Mouse (Mus musculus) ovary, adult 18-20 months (tissue): Measurements from ENCODE around the gene Ndufa10.
"Not testable (repeated sequence)": the region's sequence is repeated elsewhere in the genome, so short reads cannot be mapped to it uniquely, and the experiment has no call there.

Source experiments
- DNase-seq: peaks from one replicate; pipeline ENCODE4 v3.0.0; 2022; ENCODE audit warnings: low spot score, mixed read lengths

The Ndufa10 gene

DNA sequence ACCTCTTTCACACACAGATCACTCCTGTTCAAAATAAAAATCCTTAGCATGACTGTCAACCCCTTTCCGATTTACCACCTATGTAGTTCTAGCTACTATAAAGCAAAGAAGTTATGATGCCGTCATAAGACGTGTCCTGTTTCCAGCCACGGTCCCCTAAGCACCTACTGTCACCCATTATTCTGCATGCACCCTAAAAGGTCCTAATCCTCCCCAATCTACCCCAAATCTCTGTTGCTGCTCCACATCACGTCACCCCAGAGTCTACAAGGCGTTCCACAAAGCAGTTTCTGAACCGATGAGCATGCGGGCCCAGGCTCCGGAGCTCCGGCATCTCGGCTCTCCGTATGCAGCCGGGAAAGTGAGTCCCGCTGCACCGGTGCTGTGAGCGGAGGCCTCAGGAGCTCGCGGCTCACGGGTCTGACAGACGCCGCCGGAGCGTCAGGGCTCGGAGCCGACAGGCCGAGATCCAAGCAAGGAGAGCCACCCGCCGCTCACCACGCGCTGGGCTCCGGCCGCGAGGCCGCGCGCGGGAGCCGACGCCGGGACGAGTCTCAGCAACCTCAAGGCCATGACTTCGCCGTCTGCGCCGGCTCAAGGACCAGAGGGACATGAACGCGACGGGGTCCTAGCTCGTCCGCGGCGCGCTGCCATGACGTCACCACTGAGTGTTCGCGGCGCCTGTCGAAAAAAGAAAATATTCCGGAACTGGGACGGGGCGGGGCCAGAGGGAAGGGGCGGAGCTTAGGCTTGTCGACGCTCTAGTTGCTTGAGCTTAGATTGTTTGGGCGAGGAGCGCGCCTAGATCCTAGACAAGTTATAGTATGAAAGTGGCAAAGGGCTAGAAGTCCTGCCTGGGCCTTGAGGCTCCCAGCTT lies at the start of gene Ndufa10:
TSS of gene Ndufa10 (minus strand) at position 696 of the 877 bp plus-strand sequence.
- DNase-seq: peak; percentile 84

DNA sequence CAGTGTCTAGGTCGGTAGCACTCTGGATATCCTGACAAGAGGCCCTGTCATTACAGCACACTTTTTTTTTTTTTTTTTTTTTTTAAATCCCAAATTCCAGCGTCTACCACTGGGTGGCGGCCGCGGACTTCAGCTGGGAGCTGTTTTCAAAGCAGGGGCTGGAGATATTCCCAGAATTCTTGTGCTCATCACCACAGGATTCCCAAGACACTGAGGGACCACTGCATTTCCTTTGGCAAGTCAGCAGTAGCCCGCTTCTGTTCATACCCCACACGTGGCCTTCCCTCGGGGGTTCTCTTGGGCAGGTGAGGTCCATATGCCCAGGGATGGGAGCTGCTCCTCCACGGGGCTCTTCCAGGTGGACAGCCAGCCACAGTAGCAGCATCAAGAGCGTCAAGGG lies 47.7 kb upstream of the Ndufa10 start:
- no peak for DNase-seq

DNA sequence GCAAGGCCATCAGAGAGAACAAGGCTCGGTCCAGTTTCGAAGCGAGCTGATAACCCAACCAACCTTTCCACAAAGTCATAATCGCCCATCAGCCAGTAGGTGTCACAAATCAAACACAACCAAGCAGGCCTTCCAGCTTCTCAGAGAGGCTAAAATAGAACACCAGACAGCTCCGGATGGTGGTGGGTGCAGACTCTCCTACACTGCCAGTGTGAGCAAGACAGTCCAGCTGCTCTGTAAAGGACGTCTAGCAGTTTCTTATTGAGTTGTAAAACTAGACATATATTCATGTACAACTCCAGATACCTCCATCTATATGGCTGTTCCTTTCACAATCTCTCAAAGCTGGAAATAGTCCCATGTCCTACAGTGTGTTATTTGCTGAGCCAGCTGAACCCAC lies 45.4 kb upstream of the Ndufa10 start:
- no peak for DNase-seq

DNA sequence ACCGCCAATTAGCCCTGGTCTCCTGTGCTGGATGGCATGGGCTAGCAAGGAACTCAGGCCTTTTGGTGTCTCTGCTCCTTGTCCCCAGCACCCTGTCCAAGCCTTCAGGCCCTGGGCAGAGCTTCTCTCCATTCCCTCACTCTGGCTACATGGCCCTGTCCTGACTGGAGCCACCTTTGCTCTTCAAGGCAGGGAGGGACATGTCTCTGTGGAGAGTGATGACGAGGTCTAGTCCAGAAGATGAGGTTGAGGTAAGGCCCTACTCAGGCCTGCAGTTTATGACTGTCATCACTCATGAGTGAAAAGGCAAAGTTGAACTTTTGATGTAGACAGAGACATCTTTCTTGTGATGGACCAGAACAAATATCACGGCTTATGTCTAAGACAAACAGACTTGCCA lies 44.9 kb upstream of the Ndufa10 start, which contains the start of gene Olfr1414:
TSS of gene Olfr1414 (minus strand) at position 101 of the 400 bp plus-strand sequence.
- no peak for DNase-seq

DNA sequence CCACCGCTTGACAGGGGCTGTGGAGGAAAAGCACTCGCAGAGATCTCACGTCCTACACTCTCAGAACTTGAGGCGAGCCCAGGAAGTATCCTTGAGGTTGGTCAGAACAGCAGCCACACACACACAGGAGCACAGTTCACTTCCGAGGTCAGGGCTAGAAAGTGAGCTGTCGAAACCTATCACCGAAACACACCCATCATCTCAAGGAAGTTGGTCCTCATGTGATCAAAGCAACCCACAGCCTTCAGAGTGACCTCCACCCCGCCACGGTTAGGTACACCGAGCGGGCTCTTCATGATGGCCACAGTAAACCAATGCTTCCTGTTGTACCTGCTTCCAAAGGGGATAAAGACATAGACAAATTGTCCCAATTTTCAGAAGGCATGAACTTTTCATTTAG lies 41.7 kb upstream of the Ndufa10 start:
- no peak for DNase-seq

DNA sequence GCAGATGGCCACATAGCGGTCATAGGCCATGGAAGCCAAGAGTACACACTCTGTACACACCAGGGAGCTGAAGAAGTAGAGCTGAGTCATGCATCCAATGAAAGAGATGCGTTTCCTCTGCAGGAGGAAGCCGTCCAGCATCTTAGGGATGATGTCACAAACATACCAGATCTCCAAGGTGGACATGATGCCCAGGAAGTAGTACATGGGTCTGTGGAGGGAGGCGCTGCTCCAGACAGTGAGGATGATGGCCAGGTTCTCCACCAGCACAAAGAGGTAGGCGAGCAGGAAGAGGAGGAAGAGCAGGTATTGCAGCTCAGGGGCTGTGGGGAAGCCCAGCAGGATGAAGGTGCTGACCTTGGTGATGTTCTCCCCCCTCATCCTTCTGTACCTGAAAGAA lies 38.0 kb upstream of the Ndufa10 start:
- not testable (repeated sequence) for DNase-seq

DNA sequence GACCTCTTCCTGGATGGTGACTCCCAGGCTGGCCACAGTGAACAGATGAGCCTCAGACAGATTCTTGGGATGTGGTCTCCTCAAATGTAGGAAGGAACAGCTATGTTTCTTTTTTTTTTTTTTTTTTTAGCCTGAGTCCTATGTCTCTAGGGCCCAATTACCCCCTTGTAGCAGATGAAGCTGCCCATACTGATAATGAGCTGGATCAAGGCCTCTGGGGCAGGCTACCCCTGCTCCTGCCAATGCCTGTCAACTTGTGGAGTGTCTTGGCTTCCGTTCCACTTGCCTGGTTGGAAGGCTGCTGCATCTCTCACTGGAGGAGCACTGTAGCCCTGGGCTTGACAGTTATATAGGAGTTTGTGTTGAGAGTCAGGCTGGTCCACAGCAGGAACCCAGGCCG lies 22.3 kb upstream of the Ndufa10 start, which contains the start of gene Olfr1415:
TSS of gene Olfr1415 (minus strand) at position 101 of the 400 bp plus-strand sequence.
- DNase-seq: no peak

DNA sequence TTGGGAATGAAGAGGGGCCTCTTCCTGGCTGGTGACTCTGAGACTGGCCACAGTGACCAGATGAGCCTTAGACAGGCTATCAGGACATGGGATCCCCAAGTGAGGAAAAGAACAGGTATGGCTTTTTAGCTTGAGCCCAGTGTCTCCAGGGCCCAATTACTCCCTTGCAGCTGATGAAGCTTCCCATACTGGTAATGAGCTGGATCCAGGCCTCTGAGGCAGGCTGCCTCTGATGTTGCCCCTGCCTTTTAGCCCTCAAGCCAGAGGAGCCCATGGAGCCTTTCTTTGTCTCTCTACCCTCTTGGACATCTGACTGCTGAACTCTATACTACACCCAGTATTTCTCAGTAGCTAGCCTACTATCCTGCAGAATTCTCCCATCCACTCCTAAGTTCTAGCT lies 11.4 kb upstream of the Ndufa10 start, which contains the start of gene Olfr1416:
TSS of gene Olfr1416 (minus strand) at position 101 of the 400 bp plus-strand sequence.
- no peak for DNase-seq

DNA sequence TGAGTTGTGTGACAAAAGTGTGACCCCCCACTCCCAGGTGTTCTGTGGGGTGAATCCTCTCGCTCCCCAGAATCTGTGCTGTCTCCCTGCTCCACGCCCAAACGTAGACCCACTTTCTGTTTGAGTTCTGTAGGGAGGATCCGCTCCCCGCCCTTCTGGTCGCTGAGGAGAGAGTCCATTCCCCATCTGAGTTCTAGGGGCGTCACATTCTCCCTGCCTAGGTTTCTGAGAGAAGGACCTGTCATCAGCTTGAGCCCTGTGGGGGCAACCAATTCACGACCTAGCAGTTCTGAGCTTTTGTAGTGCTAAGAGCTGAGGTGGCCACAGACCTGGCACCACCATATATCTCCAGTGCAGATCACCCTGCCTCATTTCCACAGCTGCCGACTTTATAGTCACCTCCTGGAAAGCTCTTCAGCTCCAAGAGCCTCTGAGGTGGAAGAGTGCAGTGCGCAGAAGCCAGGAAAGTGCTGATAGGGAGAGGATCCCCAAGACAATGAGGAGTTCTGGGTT lies 462 bp upstream of the Ndufa10 start:
- no peak for DNase-seq

DNA sequence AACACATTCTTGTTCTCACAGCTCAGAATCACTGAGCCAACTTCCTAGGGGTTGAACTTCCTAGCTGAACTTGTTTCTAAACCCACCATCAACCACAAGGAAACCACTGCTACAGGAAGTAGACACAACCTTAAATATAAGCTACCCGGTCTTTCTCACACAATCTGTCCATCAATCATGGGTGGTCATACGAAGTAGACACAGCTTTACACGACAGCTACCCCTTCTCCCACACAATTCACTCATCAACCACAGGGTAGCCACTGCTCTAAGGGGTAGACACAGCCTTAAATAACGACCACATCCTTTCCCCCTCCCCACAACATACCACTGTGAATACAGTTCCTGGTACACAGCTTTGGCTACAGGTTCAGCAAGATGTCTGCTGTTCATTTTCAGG lies 4.8 kb downstream of the Ndufa10 start:
- DNase-seq: no peak

DNA sequence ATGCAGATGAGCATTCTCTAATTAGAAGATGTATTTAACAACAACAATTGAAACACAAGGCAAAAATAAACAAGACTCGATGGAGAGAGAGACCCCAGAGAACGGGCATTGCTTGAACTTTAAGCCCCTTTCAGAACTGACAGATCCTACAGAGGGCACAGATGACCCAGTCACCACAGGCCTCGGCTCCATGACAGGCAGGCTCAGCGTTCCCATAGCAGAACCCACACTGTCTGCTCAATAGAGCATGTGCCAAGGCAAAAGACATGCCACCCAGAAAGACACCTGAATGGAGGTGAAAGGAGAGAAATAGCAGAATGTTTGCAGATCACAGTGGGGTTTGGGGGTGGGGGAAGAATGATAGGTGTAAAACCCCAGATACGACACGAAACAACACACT lies 15.2 kb downstream of the Ndufa10 start:
- no peak for DNase-seq

DNA sequence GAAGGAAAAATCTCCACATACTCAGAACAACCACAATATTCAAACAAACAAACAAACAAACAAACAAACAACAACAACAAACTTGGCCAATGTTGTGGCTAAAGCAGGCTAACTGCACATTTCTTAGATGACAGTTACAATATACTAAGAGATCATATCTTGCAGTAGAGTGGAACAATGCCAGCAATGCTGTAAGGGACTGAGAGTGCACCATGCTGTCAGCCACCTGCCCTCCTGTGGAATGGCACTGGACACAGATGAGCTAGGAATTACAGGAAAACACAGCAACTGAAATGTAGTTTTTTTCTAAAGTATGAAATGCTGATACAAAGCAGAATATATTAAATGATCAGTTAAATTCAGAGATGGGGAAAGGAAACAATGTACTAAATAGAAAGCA lies 15.9 kb downstream of the Ndufa10 start:
- DNase-seq: no peak

DNA sequence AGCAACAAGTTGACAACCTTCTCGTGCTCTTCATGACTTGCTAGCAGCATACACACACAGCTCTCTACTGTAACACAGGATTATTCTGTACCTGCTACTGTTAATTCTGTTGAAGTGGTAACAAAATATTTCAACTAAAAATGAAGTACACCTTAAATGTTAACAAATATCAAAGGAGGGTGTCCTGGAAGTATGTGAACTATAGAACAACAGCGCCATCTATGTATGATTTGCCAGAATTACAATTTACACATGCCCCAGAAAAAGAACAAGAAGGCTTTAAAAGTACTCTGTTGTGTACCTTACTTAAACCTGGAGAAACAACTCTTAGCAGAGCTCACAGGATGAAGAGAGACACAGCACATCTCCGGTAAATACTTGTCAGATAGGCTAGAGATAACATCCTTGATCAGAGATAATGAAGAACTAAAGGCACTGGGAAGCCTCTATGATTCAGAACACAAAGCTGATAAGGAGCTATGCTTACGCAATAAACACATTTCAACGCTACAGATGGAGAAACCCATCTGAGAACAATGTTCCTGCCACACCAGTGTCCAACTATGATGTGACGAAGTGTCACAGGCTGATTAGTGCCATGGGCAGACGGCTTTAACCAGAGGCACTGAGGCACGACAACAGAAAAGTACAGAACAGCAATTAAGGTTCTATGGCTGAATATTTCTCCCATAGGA lies 19.8 kb downstream of the Ndufa10 start:
- DNase-seq: no peak

DNA sequence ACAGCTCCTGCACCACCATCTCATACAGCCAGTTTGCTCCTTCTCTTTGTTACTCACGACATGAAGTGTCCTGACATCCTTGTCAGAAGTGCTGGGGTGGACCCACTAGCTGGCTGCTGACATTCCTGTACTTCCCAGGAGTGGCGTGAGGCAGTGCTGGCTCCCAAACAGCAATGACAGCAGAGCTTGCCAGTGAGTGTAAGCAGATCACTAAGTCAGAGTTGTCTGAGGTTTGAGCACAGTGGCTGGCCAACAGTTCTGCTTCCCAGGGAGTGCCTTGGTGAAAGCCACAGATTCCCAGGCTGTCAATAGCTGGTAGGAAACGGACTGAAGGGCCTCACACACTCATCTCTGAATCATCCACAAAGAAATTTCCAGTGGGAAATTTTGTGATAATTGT lies 25.4 kb downstream of the Ndufa10 start:
- DNase-seq: no peak

DNA sequence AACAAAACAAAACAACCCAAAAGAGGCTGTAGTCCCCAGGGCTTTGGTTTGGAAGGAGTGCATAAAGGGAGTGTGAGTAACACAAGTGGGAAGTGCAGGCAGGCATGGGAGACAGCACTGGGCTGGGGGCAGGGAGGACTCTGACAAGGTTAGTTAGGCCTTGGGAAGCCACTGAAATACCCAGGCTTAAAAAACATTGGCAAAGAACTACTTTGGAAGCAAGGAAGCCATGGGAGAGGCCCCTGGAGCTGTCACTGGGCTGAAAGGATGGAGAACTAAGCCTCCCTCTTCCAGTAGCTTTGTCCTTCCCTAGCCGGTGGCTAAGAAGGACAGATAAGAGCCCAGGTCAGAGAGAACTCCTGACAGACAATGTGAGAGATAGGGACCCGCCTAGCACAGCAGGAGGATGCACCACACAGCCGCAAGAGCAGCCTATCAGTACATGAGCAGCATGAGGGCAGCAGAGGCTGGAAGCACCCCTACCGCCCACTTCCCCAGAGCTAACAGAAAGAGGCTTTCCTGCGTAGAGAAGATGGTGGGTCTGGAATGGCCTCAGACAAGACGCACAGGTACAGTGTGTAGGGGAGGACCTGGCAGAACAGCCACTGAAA lies 32.1 kb downstream of the Ndufa10 start:
- DNase-seq: peak; percentile 35

DNA sequence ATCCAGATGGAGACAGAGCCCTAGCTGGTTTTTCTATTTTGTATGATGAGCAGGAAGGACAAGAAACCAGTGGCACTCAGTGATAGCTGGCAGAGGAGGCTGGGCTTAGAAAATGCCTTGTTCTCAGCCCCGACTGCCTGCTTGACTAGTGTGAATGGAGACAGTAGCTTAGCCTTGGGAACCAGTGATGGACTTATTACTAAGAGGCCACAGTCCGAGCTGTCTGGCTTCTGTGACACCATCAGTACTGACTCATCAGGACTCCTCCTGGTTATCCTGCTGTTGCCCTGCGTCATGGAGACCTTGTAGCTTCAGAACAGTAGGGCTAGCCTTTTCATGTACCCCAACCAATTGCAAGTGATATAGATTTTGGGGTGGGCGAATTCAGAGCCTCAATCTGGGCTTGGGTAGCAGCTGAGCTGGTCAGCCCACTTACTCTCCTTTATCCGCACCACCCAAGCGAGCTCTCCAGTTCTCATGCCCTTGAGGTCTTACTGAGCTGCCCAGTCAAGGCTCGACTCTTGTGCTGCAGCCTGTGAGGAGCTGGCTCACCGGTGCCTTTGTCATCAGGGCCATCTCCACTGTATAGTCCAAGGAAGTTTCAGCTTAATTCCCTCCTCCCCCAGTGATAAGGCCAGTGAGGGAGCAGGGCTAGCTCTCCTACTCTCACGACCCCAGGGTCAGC lies 33.5 kb downstream of the Ndufa10 start:
- no peak for DNase-seq

DNA sequence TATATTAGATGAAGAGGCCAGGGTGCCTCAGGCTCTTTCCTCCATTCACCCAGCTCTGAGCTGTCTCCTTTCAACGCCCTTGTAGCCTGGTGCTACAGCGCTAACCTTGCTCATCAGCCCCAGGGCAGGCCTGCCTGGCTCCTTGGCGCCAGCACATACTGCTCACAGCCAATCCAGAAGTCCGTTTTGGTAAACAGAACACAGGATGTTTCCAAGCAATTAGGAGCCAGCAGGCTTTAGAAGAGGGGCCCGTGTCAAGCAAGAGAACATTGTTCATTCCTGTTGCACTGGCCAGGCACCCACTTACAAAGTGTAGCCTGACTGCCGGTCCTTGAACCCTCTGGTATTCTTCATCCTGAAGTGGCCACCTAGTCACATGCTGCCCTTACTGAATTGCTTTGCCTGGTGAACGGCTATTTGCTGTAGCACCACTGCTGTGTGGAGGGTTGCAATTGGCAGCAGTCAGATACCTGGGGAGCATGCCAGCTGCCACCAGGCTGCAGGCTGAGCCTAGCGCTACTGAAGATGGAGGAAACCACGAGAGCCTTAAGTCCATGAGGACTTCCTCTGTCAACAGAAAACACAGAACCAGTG lies 35.9 kb downstream of the Ndufa10 start:
- no peak for DNase-seq

DNA sequence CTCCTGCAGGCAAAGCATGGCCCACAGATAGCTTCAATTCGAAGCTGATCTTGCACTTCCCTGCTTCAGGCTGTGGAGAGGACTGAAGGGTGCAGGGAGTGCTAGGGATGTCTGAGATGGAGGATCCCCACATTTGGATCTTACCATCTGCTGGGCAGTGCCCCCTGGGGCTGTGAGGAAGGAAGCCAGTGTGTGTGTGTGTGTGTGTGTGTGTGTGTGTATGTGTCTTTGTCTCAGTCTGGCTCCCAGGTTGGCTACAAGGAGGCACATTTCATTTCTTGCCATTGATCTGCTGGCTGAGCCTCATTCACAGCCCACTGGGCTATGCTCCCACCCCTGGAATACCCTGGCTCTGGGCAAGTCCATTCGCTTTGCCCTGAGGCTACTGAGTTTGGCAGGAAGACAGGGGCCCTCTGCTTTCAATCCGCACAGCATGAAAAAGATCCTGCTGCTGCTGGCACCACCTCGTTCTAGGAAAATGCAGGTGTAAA lies 36.8 kb downstream of the Ndufa10 start:
- no peak for DNase-seq

DNA sequence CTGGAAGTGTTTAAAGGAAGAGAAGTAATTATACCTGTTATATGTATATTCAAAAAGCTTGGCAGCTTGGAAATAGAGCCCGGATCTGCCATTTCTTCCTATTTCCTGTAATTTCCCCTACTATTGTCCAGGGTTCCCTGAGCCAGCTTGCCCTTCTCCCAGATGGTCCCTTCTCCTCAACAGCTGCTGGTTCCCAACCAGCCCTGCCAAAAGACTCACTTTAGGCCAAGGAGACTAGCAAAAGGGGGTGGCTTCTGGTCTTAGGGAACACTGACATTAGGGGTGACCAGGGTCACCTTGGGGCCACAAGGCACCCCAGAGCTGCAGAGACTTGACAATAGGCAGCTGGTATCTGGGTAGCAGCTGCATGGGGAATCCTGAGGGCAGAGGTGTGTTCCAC lies 38.7 kb downstream of the Ndufa10 start:
- no peak for DNase-seq

DNA sequence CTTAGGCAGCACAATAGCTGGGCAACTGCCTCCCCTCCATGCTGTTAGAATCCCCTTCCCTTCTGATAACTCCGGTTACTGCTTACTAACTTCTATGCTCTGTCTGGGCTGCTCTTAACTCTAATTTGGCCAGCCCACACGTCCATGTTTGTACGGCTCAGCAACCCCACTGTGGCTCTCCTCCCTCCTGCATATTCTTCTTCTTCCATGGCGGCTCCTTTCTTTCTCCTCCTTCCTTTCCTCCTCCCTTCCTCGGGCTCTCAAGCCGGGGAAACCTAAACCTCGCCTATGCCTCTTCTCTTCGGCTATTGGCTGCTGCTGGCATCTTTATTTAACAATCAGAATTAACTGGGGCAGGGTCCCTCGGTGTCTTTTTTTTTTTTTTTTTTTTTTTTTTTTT lies 40.9 kb downstream of the Ndufa10 start:
- DNase-seq: no peak

DNA sequence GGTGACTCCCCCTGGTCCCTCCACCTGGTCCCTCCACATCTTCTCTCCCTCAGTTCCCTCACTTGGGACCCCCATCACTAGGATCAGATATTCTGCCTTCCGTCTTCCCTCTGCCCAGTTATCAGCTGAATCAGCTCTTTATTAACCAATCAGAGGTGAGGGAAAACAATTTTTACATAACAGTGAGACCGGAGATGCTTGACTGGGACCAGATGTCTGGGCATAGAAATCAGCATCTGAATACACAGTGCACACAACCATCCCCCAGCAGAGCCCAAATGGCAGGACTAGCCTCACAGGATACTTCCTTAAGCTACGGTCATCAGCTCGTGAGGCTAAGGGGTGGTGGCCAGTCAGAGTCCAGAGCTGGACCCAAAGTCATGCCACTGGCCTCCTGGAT lies 41.6 kb downstream of the Ndufa10 start:
- no peak for DNase-seq
